Mouse (Mus musculus) thymus, postnatal 4 days (tissue): ENCODE results near the gene Arglu1.

Source experiments
- DNase-seq: peaks from one replicate; pipeline ENCODE4 v3.0.0; 2021

Gene Arglu1

GRCm38 (mm10) chr8:8619221-8620194, 70.8 kb downstream of the Arglu1 start:
- DNase-seq, result no peak
